Mouse (Mus musculus) myocyte (in vitro differentiated cells): ENCODE results near the gene Rap1gap2. TPM values are rescaled to one million over a fixed set of nuclear protein-coding genes. Genes with fewer than 3 reads are reported as not detected.

Experiments used
- H3K27me3 ChIP-seq: one replicate; pipeline ENCODE4 v1.6.1; 2011; ENCODE audit not compliant: control insufficient read depth, insufficient read depth, insufficient read length
- H3K36me3 ChIP-seq: one replicate; pipeline ENCODE4 v1.6.1; 2011; ENCODE audit not compliant: control insufficient read depth, insufficient read depth
- H3K4me2 ChIP-seq: one replicate; pipeline ENCODE4 v1.6.1; 2011; ENCODE audit warnings: low read depth, control low read depth
- H3K4me3 ChIP-seq: one replicate; pipeline ENCODE4 v1.5.1; 2011; ENCODE audit warnings: mild to moderate bottlenecking, control low read depth, moderate library complexity
- H3K79me2 ChIP-seq: one replicate; pipeline ENCODE4 v1.6.1; 2011; ENCODE audit not compliant: control insufficient read depth, insufficient read depth
- H3ac ChIP-seq: one replicate; pipeline ENCODE4 v1.6.1; 2011; ENCODE audit not compliant: control insufficient read depth, insufficient read length
- CEBPB ChIP-seq: IDR thresholded peaks from 2 replicates; pipeline ENCODE4 v1.6.1; 2011; ENCODE audit warnings: mild to moderate bottlenecking, moderate library complexity; ENCODE audit not compliant: poor library complexity, insufficient read depth, severe bottlenecking
- E2F4 ChIP-seq: IDR thresholded peaks from one replicate; pipeline ENCODE4 v1.6.1; 2011; ENCODE audit warnings: mild to moderate bottlenecking, control low read depth, moderate library complexity; ENCODE audit not compliant: insufficient read depth
- MAX ChIP-seq: IDR thresholded peaks from one replicate; pipeline ENCODE4 v1.6.1; 2011; ENCODE audit warnings: low read depth, mild to moderate bottlenecking, control low read depth
- MYOD1 ChIP-seq, 3 experiments: IDR thresholded peaks; one replicate each; pipeline ENCODE4 v1.6.1; 2011; ENCODE audit warnings: control low read depth in 2 of 3, low read depth in 2 of 3, mild to moderate bottlenecking in 2 of 3, moderate library complexity in 1 of 3; ENCODE audit not compliant: insufficient read length in 2 of 3, control insufficient read depth in 1 of 3
- MYOG ChIP-seq, 3 experiments: IDR thresholded peaks; one replicate each; pipeline ENCODE4 v1.6.1; 2011; ENCODE audit warnings: control low read depth in 2 of 3, low read depth in 2 of 3, mild to moderate bottlenecking in 2 of 3; ENCODE audit not compliant: insufficient read length in 2 of 3, control insufficient read depth in 1 of 3, insufficient read depth in 1 of 3
- POLR2A ChIP-seq: IDR thresholded peaks from one replicate; pipeline ENCODE4 v1.6.1; 2011; ENCODE audit warnings: low read depth, mild to moderate bottlenecking, control low read depth, moderate library complexity; ENCODE audit not compliant: insufficient read length
- POLR2AphosphoS2 ChIP-seq: IDR thresholded peaks from one replicate; pipeline ENCODE4 v1.6.1; 2011; ENCODE audit warnings: low read depth, control low read depth; ENCODE audit not compliant: insufficient read length
- REST ChIP-seq: IDR thresholded peaks from one replicate; pipeline ENCODE4 v1.6.1; 2011; ENCODE audit warnings: mild to moderate bottlenecking, control low read depth, moderate library complexity; ENCODE audit not compliant: insufficient read depth, insufficient read length
- SRF ChIP-seq: IDR thresholded peaks from one replicate; pipeline ENCODE4 v1.6.1; 2011; ENCODE audit warnings: low read depth; ENCODE audit not compliant: control insufficient read depth, insufficient read length
- TCF12 ChIP-seq: IDR thresholded peaks from one replicate; pipeline ENCODE4 v1.6.1; 2011; ENCODE audit warnings: mild to moderate bottlenecking, control low read depth; ENCODE audit not compliant: poor library complexity, insufficient read depth, severe bottlenecking
- TCF3 ChIP-seq: IDR thresholded peaks from one replicate; pipeline ENCODE4 v1.6.1; 2011; ENCODE audit warnings: low read depth, control low read depth; ENCODE audit not compliant: insufficient read length
- USF1 ChIP-seq: IDR thresholded peaks from one replicate; pipeline ENCODE4 v1.6.1; 2011; ENCODE audit warnings: low read depth, mild to moderate bottlenecking, control low read depth, moderate library complexity
- polyA plus RNA-seq: library from polyadenylated mRNA; unstranded; fragments of >200 nt; fragmentation: generic; extraction: Trizol; gene quantifications from one replicate; pipeline ENCODE4 v1.2.1, GENCODE M21; 2012; ENCODE audit warnings: missing spikeins

The Rap1gap2 gene
- polyA plus RNA-seq, 1 experiment, result 43.4 TPM

GRCm38 (mm10) chr11:74529803-74530202 lies 80.9 kb downstream of the Rap1gap2 start:
- H3K36me3 ChIP-seq, result no peaks in the 10 kb centered on the region
- H3K4me2 ChIP-seq, result no peak overlapping the region
- H3ac ChIP-seq, result no peak overlapping the region
- H3K79me2 ChIP-seq, result no peaks in the 10 kb centered on the region
- H3K27me3 ChIP-seq, result no peaks in the 10 kb centered on the region
- no peak overlapping the region for H3K4me3 ChIP-seq
- TF ChIP-seq SRF (no peak), POLR2AphosphoS2 (no peak), CEBPB (no peak), MYOG (IDR thresholded peaks at IDR 0.05; ENCODE audit: control insufficient read depth in 1 of 3, insufficient read depth in 1 of 3, insufficient read length in 2 of 3, low read depth in 2 of 3) (no peak), MAX (no peak), TCF12 (no peak), REST (no peak), TCF3 (no peak), USF1 (no peak), E2F4 (no peak), POLR2A (no peak), MYOD1 (IDR thresholded peaks at IDR 0.05; ENCODE audit: control insufficient read depth in 1 of 3, insufficient read length in 2 of 3, low read depth in 2 of 3) (no peak)

- H3K4me3 ChIP-seq, result no peak overlapping the region
- peaks cover 5% of the 10 kb centered on the region for H3K27me3 ChIP-seq
- no peak for TF ChIP-seq POLR2A
- TF ChIP-seq REST, result no peak
- TF ChIP-seq TCF3, result no peak
- no peak for TF ChIP-seq SRF
- no peak for TF ChIP-seq TCF12
- no peak for TF ChIP-seq USF1
- TF ChIP-seq E2F4, result no peak
- H3K79me2 ChIP-seq, result no peaks in the 10 kb centered on the region
- H3K36me3 ChIP-seq, result no peaks in the 10 kb centered on the region
- H3K4me2 ChIP-seq, result no peak overlapping the region
- no peak overlapping the region for H3ac ChIP-seq
Observed at GRCm38 (mm10) chr11:74527555-74527954, 83.2 kb downstream of the Rap1gap2 start.

- H3K79me2 ChIP-seq, result no peaks in the 10 kb centered on the region
- TF ChIP-seq CEBPB (no peak), MYOG (IDR thresholded peaks at IDR 0.05; ENCODE audit: control insufficient read depth in 1 of 3, insufficient read depth in 1 of 3, insufficient read length in 2 of 3, low read depth in 2 of 3) (peak in 1 of 3 experiments; percentile 17), USF1 (no peak), MAX (no peak), TCF12 (no peak)
- H3K4me2 ChIP-seq, result peak overlapping the region; percentile 69
- H3K27me3 ChIP-seq, result peaks cover 8% of the 10 kb centered on the region
- H3K4me3 ChIP-seq, result peak overlapping the region; percentile 14
- H3ac ChIP-seq, result no peak overlapping the region
- no peaks in the 10 kb centered on the region for H3K36me3 ChIP-seq
Observed at GRCm38 (mm10) chr11:74526180-74527158, 84.2 kb downstream of the Rap1gap2 start.

GRCm38 (mm10) chr11:74525605-74526004 lies 85.1 kb downstream of the Rap1gap2 start:
- Histone ChIP-seq H3K79me2 (no peaks in the 10 kb centered on the region), H3ac (no peak overlapping the region), H3K36me3 (no peaks in the 10 kb centered on the region), H3K4me3 (no peak overlapping the region), H3K27me3 (peaks cover 8% of the 10 kb centered on the region), H3K4me2 (no peak overlapping the region)
- peak in 1 of 3 experiments; percentile 14 for TF ChIP-seq MYOG (IDR thresholded peaks at IDR 0.05; ENCODE audit: control insufficient read depth in 1 of 3, insufficient read depth in 1 of 3, insufficient read length in 2 of 3, low read depth in 2 of 3)
- no peak for TF ChIP-seq E2F4

GRCm38 (mm10) chr11:74525205-74525604 lies 85.5 kb downstream of the Rap1gap2 start:
- Histone ChIP-seq H3K79me2 (no peaks in the 10 kb centered on the region), H3ac (no peak overlapping the region)

More at GRCm38 (mm10) chr11:74525205-74525604, 85.5 kb downstream of the Rap1gap2 start:
- H3K4me3 ChIP-seq, result no peak overlapping the region
- H3K27me3 ChIP-seq, result peaks cover 8% of the 10 kb centered on the region
- no peak overlapping the region for H3K4me2 ChIP-seq
- TF ChIP-seq USF1, result no peak
- TF ChIP-seq MAX, result no peak
- TF ChIP-seq SRF, result no peak
- no peak for TF ChIP-seq E2F4
- TF ChIP-seq MYOG (IDR thresholded peaks at IDR 0.05; ENCODE audit: control insufficient read depth in 1 of 3, insufficient read depth in 1 of 3, insufficient read length in 2 of 3, low read depth in 2 of 3), result no peak
- TF ChIP-seq TCF3, result no peak
- H3K36me3 ChIP-seq, result no peaks in the 10 kb centered on the region
